Mouse (Mus musculus): ENCODE measurements around the gene Pdzd2.

The Pdzd2 gene

GRCm38 (mm10) chr15:12739277-12740247 lies at the start of gene Pdzd2:
Pdzd2 (minus strand) TSS chr15:12739924.
- peak; percentile 5 for DNase-seq (ENCODE audit: low read depth, low spot score)

GRCm38 (mm10) chr15:12789406-12789867 lies 49.7 kb upstream of the Pdzd2 start:
- no peak for DNase-seq (ENCODE audit: low read depth, low spot score)

- no peak for DNase-seq (ENCODE audit: low read depth, low spot score)
Measured at GRCm38 (mm10) chr15:12788536-12788935, 48.8 kb upstream of the Pdzd2 start.

- no peak for DNase-seq (ENCODE audit: low read depth, low spot score)
Measured at GRCm38 (mm10) chr15:12781729-12782326, 42.1 kb upstream of the Pdzd2 start.

- no peak for DNase-seq (ENCODE audit: low read depth, low spot score)
Measured at GRCm38 (mm10) chr15:12781296-12781695, 41.6 kb upstream of the Pdzd2 start.

GRCm38 (mm10) chr15:12774149-12774753 lies 34.5 kb upstream of the Pdzd2 start:
- DNase-seq (ENCODE audit: low read depth, low spot score), result no peak

- DNase-seq (ENCODE audit: low read depth, low spot score), result no peak
Measured at GRCm38 (mm10) chr15:12770958-12771357, 31.2 kb upstream of the Pdzd2 start.

GRCm38 (mm10) chr15:12766848-12767247 lies 27.1 kb upstream of the Pdzd2 start:
- no peak for DNase-seq (ENCODE audit: low read depth, low spot score)

GRCm38 (mm10) chr15:12763147-12763546 lies 23.4 kb upstream of the Pdzd2 start:
- no peak for DNase-seq (ENCODE audit: low read depth, low spot score)

- DNase-seq (ENCODE audit: low read depth, low spot score), result no peak
Measured at GRCm38 (mm10) chr15:12762258-12762913, 22.7 kb upstream of the Pdzd2 start.

- DNase-seq (ENCODE audit: low read depth, low spot score), result no peak
Measured at GRCm38 (mm10) chr15:12760747-12761146, 21.0 kb upstream of the Pdzd2 start.

- DNase-seq (ENCODE audit: low read depth, low spot score), result no peak
Measured at GRCm38 (mm10) chr15:12758461-12758860, 18.7 kb upstream of the Pdzd2 start.

GRCm38 (mm10) chr15:12757757-12758156 lies 18.0 kb upstream of the Pdzd2 start:
- no peak for DNase-seq (ENCODE audit: low read depth, low spot score)

- no peak for DNase-seq (ENCODE audit: low read depth, low spot score)
Measured at GRCm38 (mm10) chr15:12753201-12753600, 13.5 kb upstream of the Pdzd2 start.

- no peak for DNase-seq (ENCODE audit: low read depth, low spot score)
Measured at GRCm38 (mm10) chr15:12750963-12751362, 11.2 kb upstream of the Pdzd2 start.

GRCm38 (mm10) chr15:12749549-12750301 lies 10.0 kb upstream of the Pdzd2 start:
- DNase-seq (ENCODE audit: low read depth, low spot score), result no peak

- no peak for DNase-seq (ENCODE audit: low read depth, low spot score)
Measured at GRCm38 (mm10) chr15:12742117-12742906, 2.6 kb upstream of the Pdzd2 start.

- DNase-seq (ENCODE audit: low read depth, low spot score), result no peak
Measured at GRCm38 (mm10) chr15:12738301-12739093, 1.2 kb downstream of the Pdzd2 start.

- DNase-seq (ENCODE audit: low read depth, low spot score), result no peak
Measured at GRCm38 (mm10) chr15:12735208-12735607, 4.5 kb downstream of the Pdzd2 start.

All from CD4-positive helper T cell, adult 2 months (primary cell).